Mouse (Mus musculus): ENCODE results near the gene Coro2b.
"Not testable (repeated sequence)": the region's sequence is repeated elsewhere in the genome, so short reads cannot be mapped to it uniquely, and the experiment has no call there.

Coro2b gene

DNA sequence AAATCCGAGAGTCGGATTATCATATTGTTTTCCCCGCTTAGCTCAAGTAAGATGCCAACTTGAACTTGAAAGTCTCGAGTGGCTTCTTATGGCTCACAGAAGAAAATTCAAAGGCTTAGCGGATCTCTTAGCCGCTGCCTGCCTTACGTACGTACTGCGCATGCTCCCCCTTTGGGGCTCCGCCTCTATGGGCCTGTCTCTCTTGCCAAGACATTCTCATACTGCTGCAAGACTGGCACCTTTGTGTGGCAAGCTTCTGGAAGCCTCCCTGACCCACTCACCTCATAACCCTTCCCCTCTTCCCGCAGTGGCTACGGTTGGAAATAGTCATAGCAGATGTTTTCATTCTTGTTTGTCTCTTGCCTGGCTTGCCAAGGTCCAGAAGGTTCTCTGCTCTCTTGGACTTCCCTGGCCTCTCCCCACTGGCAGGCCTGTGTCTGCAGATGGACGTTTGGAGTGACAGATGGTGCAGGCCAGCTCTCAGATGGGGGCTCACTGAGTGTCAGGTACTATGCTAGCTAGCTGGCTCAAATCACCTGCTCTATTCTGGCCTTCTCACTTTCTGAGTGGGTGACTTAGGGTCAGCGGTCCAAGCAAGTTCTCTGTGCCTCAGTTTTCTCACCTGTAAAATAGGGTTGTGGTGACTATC lies 65.2 kb downstream of the Coro2b start:
- DNase-seq: no peak

DNA sequence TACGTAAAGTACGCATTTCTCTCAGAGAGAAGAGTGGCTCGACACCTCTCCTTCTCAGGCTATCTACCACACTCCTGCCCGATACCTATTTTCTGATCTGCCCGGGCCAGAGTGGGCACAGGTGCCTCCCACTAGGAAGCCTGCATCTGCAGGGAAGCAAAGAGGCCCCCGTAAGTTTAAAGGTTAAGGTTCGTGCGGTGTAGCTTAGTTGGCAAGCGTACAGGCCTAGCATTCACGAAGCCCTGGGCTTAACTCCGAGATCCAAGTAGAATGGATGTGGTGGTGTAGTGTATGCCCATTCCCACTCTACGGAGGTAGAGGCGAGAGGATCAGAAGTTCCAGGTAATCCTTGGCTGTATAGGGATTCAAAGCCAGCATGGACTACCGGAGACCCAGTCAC lies 65.8 kb downstream of the Coro2b start:
- no peak for DNase-seq

DNA sequence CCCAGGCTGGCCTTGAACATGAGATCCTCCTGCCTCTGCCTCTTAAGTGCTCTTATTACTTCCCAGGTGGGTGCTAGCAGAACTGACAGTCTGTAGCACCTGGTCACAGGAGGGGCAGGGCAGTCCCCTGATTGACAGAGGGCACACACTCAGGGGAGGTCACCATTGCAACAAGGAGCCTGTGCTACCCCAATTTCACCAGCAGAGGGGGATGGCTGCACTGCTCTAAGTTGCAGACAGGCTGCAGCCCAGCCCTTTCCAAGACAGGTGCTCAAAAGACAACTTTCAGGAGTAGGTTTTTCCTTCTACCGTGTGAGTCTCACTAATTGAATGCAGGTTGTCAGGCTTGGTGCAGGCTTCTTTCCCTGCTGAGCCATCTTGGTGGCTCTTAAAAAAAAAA lies 66.4 kb downstream of the Coro2b start:
- DNase-seq: peak; percentile 86

DNA sequence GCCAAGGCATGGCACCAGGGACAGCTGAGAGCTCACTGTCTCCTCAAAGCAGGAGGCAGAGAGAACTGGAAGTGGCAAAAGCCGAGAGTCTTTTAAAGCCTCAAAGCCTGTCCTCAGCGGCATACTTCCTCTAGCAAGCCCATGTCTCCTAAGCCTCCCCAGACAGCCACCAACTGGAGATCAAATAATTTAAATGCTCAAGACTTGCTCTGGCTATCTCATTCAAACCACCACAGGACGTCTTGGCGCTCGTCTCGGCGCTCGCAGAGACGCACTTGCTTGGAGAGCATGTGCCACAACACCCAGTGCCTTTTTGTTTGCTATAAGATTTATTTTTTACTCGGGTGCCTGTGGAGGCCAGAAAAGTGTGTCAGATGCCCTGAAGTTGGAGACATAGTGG lies 67.1 kb downstream of the Coro2b start:
- no peak for DNase-seq

DNA sequence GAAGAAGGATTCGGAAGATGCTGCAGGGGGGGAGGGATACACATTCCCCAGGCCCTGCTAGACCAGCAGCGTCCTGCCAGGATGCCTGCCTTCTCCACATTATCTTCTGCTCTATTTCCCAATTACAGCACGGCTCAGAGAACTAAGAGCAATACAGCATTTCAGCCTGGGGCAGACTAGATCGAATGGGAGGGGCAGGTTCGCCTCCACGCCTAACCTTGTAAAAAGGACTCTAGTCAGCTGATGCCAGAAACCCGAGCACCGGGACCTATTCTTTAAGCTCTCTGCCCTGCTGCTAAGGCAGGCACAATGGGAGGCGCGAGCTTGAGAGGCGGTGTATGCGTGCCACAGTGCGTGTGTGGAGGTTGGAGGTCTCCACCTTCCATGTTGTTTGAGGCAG lies 67.7 kb downstream of the Coro2b start:
- DNase-seq: no peak

DNA sequence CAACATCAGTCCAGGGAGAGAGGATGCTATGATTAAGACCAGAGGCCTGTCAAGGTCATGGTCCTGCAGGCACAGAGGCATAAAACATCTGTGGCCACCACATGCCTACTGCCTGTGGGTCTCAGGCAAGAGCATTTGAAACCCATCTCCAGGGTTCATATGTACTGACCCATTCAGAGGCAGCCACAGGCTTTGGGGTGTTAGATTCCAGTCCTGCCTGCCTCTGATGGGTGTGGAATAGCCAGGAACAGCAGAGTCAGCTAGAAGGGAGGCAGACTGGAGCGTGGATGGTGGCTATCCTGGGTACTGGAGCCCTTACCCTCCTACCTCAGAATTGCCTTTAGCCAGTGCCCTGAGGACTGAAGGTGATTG lies 69.4 kb downstream of the Coro2b start:
- no peak for DNase-seq

DNA sequence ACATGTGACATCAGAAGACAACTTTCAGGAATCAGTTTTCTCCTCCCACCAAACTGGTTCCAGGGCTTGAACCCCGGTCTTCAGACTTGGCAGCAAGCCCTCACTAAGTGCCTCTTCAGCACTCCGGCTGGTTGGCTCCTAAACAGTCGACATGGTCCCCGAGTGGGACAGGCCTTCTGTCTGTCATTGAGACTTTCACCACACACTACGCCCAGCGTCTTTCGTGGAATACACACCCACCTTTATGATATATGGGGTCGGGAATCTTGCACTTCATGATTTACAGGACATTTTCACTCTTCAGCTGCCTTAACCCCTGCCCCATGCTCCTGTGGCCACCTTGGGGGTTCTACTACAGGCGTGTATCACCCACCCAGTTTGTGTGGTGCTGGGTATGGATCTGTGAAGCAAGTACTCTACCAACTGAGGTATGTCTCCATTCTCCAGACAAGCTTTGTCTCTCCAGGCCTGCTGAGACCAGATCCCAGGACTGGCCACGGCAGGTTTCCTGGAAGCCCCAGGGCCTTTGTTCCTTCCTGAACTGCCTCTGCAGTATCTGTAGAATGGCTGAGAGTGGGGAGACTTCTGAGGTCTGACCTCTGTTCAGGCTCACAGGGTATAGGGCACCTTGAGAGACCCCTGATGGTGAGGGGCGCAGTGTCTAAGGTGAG lies 70.0 kb downstream of the Coro2b start:
- DNase-seq: no peak

DNA sequence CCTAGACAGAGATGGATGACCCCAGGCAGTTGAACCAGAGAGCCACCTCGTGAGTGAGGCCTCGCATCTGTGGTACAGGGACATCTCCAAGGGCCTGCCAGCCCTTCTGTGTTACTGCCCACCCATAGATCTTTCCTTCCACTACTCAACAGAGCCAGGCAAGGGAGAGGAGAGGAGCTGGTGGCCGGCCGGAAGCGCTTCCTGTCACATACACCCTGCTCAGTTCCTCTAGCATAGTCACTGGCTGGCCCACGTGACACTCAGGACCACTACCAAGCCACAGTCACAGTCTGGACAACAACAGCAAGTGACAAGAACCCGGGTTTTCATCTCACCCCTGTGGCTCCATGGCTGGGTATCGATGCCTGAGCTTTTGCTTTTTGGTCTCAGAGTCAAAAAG lies 70.8 kb downstream of the Coro2b start:
- DNase-seq: peak; percentile 33

DNA sequence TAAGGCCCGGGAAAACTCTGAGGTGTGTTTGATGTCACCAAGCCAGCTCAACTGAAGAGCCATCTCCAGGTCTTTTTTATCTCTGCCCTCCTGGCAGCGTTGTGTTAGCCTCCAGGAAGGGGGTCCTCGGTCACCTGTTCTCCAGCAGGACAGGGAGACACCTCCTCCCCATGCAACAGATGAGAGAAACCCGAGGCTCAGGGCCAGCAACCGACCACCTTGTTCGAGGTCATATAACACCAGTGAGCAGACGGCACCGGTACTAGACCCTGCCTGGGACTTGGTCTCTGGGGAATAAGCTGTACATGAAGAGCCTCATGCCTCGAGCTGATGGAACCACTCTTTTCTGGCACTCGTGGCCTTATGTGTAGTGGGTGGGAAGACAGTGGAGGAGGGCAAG lies 72.1 kb downstream of the Coro2b start:
- no peak for DNase-seq

DNA sequence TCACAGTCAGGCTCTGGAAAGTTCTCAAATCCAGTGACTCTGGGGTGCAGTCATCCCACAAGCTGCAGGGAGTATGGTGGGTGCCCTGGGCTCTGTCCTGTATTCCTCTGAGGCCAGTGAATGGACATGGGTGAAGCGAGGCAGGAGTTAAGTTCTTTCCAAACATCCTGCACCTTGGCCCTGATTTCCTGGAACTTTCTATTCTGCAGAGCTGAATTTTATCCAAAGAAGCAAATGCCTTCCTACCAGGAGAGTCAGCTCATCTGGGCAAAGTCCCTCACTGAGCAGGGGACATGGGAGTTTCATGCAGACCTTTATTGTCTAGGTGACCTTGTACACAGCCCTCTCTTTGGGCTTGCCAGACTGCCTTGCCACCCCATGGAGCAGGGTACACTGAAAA lies 75.1 kb downstream of the Coro2b start:
- DNase-seq: peak; percentile 55

DNA sequence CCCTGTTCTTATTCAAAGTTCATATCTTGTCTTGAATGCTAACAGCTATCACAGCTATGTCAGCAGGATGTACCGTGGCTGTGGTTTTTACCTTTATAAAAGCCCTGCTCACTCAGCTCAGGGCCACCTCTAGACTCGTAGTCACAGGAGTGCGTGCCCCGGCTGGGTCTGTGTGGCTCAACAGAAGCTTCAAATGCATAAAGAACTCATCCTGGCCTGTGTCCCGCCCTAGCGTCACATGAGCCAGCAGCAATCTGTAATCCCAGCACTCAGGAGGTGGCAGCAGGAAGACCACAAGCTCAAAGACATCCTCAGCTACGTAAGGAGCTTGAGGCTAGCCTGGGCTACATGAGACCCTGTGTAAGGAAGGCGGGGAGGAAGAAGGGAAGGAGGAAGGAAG lies 75.7 kb downstream of the Coro2b start:
- DNase-seq: no peak

DNA sequence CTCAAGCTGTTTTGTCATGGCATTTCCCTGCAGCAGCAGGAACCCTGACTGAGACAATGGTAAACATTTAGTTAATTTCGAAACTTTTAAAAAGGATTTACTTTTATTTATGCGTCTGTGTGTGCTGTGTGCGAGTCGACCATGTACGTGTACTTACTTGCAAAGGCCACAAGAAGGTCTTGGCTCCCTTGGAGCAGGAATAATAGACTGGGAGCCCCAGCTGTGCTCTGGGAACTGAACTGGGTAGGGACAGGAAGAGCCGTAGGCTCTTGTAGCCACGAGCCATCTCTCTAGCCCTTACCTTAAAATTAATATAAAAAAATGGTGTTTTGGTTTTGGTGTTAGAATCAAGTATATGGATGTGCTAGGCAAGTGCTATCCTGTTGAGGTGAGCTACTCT lies 76.8 kb downstream of the Coro2b start:
- DNase-seq: no peak

DNA sequence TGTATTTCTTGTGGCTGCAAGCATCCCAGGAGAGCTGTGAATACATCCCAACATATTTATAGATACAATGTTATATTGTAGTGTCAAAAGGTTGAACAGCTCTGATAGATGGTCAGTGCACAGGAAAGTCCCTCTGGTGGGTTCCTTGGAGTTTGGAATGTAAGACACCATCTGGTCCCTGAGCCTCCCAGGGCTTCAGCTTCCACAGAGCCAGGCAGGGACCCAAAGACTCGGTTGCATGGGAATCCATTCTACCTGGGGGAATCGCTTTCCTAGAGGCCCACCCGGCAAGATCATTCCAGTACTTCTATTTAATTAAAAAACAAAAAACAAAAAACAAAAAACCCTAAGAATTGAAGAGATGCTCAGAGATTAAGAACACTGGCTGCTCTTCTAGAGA lies 78.4 kb downstream of the Coro2b start:
- DNase-seq: no peak

DNA sequence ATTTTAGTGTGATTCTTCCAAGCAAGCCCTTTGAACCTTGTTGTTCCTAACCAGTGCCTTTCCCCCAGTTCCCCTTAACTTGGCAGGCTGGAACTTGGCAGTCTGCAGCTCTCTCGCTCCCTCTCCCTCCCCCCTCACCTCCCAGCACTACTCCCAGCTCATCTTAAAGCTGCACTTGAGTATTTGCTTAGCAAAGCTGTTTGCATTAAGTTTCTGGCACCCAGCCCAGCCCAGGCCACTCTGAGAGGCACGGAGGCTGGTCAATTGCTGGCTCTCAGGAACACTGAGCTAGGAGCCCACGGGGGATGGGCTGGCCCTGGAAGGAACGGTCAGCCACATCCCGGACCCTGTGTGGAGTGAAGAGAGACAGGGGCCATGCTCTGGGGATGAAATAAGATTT lies 80.8 kb downstream of the Coro2b start:
- DNase-seq: peak; percentile 93

DNA sequence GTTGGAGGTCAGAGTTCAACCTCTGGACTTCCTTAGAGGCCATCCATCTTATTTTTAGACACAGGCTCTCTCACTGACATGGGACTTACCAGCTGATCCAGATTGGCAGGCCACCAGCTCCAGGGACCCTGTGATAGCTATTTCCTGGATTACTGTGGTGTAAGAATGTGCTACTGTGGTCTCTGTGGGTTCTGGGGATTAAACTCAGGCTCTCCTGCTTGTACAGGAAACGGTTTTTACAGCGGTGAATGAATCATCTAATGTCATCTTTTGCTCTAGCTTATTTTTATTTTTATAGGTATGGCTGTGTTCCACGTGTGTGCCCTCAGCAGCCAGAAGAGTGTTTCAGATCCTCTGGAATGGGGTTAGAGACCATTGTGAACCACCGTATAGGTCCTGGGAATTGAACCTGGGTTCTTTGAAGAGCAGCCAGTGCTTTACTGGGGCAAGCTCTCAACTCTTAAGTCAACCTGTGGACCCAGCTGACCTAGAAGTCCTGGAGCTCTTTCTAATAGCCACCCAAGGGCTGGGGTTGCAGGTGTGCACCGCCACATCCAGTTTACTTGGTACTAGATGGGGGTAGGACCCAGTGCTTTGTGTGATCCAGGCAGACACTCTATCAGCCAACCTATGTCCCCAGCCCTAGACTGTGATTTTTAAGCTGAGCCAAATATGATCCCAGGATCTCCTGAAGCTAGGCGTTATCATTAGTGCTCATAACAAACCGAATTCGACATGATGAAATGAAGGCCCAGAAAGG lies 81.5 kb downstream of the Coro2b start:
- DNase-seq: peak; percentile 70

DNA sequence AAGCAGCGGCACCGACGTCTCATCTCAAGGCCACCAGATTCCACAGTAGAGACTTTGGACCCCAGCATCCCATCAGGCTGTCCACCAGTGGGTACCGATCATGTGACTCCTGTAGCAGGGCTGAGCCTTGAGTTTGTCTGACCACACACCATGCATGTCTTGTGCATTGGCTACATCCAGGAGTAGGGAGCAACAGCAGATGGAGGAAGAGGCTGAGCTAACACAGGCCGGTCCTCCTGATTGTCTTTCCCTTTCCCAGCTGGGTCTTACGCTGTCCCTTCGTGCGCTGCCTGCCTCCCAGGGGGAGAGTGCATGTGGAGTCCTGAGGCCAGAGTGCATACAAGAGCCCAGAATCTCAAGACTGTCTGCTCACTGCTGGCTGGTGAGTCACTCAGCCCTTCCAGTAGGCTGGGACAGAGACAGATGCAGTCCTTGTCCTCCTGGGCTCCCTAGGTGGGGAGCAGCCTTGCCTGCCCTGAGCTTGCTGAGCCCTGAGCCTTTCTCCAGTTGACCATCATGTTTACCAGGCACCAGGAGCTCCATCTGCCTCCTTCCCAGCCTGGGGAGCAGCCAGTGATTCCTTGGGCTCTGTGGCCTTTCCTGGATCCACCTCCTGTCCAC lies 84.4 kb downstream of the Coro2b start:
- peak; percentile 48 for DNase-seq

DNA sequence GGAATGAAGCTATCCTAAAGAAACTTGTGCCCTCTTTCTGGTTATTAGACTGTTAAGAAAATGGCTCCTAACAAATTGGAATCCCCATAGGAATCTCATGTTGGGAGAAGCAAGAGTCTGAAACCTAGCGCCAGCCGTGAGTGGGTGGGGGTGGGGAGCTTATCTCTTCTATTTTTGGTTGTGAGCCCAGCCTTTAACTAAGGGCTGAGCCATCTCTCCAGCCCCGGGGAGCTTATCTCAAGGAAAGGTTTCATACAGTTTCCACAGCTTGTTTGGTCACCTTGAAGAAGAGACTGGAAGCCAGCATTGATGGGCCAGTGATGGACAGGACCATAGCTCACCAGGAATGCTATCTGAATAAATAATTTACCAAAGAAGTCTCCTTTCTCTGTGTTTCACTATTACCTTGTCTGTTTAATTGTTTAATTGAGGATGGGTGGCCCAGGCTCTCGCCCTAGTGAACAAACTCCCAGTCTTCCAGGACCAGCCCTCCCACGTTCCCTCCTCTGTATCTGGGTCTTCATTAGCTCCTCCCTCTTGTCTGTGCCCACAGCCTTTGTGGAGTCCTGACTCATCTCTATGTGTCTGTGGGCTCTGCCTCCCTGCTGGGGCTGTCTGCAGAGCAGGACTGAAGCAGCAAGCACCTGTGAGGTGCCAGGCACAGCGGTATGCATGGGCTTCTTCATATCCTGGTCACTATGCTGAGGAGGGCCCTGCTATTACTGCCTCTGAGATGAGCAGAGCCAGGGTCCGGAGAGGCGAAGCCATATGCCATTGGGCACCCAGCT lies 85.1 kb downstream of the Coro2b start:
- no peak for DNase-seq

DNA sequence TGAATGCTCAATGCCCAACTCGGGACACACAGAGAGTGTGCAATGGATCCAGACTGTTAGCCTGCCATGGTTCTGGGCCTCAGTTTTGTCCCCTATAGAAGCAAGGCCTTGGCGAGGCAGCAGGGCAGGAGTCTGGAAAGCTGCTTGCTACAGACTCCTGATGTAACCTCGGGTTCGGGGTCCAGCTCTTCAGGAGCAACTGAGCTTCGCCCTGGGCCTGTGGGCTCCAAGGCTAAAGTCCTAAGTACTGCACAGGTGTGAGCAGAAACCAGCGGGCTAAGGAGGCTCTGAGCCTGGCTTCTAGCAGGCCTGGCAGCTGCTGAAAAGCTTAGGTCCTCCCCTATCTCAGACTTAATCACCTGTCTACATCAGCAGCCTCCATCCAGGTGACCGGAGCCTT lies 86.0 kb downstream of the Coro2b start:
- DNase-seq: peak; percentile 60

DNA sequence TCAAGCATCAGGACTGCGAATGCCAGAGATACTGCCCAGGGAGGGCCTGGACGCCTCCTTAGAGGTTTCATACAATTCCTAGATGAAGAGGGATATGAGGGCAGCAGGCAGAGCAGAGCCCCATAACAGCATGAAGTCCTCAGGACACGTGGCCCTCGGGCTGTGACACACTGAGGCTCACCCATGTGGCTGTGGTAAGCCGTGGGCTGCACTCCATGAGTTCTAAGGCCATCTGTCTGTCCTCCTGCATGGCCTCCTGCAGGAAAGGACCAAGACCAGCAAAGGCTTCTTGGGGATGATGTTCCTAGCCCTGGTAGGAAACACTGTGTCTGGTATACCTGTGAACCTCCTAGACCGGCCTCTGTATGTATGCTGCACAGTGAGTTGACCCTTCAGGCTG lies 86.5 kb downstream of the Coro2b start:
- no peak for DNase-seq

DNA sequence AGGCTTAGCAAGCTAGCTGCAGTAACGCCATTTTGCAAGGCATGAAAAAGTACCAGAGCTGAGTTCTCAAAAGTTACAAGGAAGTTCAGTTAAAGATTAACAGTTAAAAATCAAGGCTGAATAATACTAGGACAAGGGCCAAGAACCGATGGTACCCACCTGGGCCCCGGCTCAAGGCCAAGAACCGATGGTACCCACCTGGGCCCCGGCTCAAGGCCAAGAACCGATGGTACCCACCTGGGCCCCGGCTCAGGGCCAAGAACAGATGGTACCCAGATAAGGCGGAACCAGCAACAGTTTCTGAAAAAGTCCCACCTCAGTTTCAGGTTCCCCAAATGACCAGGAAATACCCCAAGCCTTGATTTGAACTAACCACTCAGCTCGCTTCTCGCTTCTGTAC lies 89.5 kb downstream of the Coro2b start:
- not testable (repeated sequence) for DNase-seq

DNA sequence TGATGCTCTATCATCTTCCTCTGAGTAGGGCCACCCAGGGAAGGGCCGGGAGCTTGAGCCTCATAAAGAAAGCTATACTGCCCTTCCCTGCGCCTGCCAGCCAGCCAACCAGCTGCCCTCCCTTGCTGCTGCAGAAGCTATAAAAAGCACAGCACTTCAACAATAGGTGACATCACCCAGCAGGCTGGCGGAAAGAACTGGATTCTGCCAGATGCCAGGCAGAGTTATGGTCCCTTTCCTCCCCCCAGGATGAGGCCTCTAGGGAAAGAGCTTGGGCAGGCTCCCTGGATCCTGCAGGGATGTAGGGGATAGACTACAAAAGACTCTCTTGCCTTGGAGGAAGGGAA lies 98.1 kb downstream of the Coro2b start:
- peak; percentile 68 for DNase-seq

DNA sequence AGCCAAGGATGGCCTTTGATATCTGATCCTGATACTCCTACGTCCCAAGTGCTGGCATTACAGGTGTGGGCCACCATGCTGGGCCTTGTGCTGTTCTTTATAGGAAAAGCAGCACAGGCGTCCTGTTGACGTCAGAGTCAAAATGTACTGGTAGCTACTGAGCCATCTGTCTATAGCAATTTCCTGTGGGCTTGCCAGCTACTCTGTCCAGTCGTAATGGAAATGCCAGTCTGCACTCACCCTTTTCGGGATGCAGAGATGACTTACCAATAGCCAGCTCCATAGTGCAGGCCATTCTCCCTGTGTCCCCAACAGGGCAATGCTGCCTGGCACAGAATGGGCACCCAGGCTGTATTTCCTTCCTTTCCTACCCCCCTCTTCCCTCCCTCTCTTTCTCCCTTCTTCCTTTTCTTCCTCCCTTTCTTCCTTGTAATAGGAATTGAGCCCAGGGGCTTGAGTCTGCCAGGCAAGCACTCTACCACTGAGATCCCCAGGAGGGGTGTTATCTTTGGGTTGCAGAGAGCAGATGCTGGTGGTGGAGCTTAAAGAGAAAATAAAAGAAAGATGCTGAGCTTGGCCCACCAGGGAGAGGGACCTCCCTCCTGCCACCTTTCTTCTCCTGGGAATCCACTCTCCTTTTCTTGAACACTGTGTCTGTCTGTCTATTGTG lies 98.6 kb downstream of the Coro2b start:
- no peak for DNase-seq

DNA sequence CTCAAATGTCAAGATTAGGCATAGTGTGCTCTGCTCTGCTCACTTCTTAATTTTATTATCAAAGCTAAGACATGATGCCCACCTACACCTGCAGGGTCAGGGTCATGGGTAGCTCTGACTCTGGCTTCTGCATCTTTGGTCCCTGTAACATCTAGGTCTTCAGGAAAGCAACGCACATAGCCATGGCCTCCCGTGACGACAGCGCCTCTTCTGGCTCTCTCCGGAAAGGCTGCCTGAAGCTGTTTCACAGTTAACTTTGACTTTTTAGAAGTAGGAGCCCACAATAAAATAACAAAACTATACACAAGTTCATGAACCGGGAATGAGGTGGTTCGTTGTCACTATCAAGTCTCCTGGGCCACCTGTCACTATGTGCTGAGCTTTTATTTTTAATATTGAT lies 99.4 kb downstream of the Coro2b start:
- no peak for DNase-seq

Data from kidney, postnatal 14 days (tissue).